Mouse (Mus musculus) sigmoid colon, adult 10 weeks (tissue): ENCODE data around the gene Aldh8a1. TPM values are rescaled to one million over a fixed set of nuclear protein-coding genes. Genes with fewer than 3 reads are reported as not detected.

Experiments used
- polyA plus RNA-seq: library from polyadenylated mRNA; stranded (reverse); fragments of 350-450 nt; fragmentation: Illumina TruSeq; extraction: RNeasy Lipid Tissue Mini Kit (QIAGEN cat#74804); gene quantifications from one replicate; pipeline ENCODE4 v1.2.3, GENCODE M21; 2014; ENCODE audit warnings: low read depth, low replicate concordance

Gene Aldh8a1
- polyA plus RNA-seq: not detected

GRCm38 (mm10) chr10:21376682-21377473 lies at the start of gene Aldh8a1:
TSS of gene Aldh8a1 (plus strand) at chr10:21377291.

Other genes starting within 250 kb of the Aldh8a1 start
- gene Myb, start 216.3 kb upstream of the Aldh8a1 start, polyA plus RNA-seq: 112 TPM
- 80.3 TPM for gene Hbs1l, start 81.3 kb upstream of the Aldh8a1 start, polyA plus RNA-seq
- gene 1700020N01Rik, start 215.9 kb downstream of the Aldh8a1 start, polyA plus RNA-seq: not detected